Mouse (Mus musculus) gastrocnemius, postnatal 14 days (tissue): ENCODE measurements around the gene Tyw3. TPM values are rescaled to one million over a fixed set of nuclear protein-coding genes. Genes with fewer than 3 reads are reported as not detected.

ENCODE experiments used
- DNase-seq: peaks from one replicate; pipeline ENCODE4 v3.0.0; 2021; ENCODE audit warnings: mixed read lengths
- intact Hi-C: fragments of 180-260 bp; cut with DNase I; formaldehyde crosslinking; loops from one replicate; pipeline ENCODE4 v1.15.1; 2025; ENCODE audit warnings: low total_unique reads
- total RNA-seq, 2 experiments: library from RNA; stranded (reverse); gene quantifications; 2 replicates each; pipeline ENCODE4 v1.2.3; 2021

Tyw3 gene
- total RNA-seq, 2 experiments from 2014 or later: 1.4 to 2.5 TPM

DNA sequence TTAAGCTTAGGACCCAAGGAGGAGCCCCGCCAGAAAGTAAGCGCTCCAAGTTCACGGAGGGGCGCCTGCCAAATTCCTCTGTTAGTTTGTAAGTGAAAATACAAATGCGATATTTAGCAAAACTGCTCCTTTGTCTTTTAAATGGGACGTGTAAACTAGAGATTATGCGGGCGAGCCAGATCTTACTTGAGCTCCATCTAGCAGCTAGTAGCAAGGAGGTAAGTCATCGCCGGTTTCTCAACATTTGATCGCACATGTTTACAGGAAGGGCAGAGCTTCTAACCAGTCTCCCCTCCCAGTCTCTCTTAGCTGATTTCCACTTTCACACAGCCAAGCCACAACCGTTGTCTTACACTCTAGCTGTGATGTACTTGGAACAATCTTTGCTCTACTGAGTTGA, 26.1 kb downstream of the Tyw3 start:
- intact Hi-C loops: loop anchor here (1.0 kb wide), 1 partner anchor 300 kb away; no protein-coding TSS in a partner anchor
- peak; percentile 34 for DNase-seq

GRCm38 (mm10) chr3:154570029-154570575, 26.8 kb downstream of the Tyw3 start:
- intact Hi-C loops: no loop called here
- no peak for DNase-seq

DNA sequence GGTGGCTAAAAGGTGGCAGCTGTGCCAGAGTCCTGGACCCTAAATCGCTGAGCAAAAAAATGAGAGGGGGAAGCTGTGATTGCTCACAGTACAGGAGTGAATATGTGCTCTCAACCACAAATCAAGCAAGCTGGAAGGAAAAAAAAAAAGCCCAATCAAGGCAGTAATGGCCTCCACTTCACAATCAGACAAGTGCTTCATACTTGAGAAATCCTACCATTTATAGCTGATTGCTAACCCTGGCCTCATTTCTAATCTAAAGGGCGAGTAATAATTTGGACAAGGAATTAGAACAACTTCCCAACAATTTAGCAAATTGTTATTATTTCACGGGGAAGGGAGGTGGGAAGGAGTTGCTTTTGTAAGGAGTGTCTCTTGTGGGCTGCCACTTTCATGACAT, 31.5 kb downstream of the Tyw3 start:
- intact Hi-C loops: no loop called here
- no peak for DNase-seq

GRCm38 (mm10) chr3:154562192-154562591, 34.7 kb downstream of the Tyw3 start:
- DNase-seq: no peak
- intact Hi-C loops: no loop called here

GRCm38 (mm10) chr3:154551035-154551411, 45.9 kb downstream of the Tyw3 start:
- intact Hi-C loops: no loop called here
- DNase-seq: no peak

GRCm38 (mm10) chr3:154550326-154551034, 46.4 kb downstream of the Tyw3 start:
- no peak for DNase-seq
- intact Hi-C loops: no loop called here

GRCm38 (mm10) chr3:154548868-154549301, 48.0 kb downstream of the Tyw3 start:
- no peak for DNase-seq
- intact Hi-C loops: no loop called here

DNA sequence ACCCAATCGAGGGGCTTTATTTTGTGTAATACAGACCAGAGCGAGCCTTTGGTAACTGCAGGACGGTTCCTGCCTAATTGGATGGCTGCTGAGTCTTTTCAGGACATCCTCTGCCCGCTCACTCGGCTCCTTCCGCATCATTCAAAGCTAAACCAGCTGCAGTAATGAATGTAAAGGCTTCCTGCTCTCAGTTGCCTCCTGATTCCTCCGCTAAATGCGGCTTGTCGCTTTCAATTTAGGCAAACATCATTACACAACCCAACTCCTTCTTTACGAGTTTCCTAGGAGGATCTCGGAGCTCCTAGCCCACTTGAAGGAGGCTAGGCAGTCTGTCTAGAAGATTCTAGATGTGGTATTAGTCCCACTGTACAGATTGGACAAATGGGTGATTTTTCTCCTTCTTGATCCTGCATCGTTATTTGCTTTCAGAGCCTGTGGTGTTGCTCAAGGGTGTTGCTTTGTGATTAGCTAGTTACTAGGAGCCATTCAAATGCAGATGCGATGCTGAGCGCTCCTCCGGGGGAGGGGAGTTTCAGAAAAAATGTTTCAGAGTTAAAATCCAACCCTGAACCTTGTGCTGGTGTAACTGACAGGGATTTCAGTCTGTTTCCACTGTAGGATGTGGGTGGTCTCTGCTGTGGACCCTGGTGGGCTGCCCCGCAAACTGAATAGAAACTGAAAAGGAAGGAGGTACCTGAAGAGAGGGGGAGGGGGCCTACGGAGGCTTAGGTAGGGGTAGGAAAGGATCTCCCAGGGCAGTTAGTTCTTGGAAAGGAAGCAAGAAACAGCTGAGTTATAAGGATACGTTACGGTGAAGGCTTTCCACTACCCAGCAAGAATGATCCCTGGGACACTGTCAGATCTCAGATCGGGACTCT, 49.1 kb downstream of the Tyw3 start:
- no peak for DNase-seq
- intact Hi-C loops: no loop called here

DNA sequence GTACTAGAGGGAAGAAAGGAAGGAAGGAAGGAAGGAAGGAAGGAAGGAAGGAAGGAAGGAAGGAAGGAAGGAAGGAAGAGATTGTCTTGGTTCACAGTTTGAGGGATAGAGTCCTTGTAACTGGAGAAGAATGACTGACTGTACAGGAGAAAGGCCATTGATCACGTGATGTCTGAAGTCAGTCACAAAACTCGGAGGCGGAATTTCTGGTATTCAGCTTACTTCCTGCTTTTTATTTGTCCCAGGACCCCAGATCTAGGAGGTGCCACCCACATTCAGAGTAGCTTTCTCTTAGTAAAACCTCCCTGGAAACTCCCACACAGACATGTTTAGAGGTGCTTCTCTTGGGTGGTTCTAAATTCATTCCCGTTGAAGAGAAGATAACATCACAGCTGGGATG, 50.7 kb downstream of the Tyw3 start:
- DNase-seq: no peak
- intact Hi-C loops: no loop called here

DNA sequence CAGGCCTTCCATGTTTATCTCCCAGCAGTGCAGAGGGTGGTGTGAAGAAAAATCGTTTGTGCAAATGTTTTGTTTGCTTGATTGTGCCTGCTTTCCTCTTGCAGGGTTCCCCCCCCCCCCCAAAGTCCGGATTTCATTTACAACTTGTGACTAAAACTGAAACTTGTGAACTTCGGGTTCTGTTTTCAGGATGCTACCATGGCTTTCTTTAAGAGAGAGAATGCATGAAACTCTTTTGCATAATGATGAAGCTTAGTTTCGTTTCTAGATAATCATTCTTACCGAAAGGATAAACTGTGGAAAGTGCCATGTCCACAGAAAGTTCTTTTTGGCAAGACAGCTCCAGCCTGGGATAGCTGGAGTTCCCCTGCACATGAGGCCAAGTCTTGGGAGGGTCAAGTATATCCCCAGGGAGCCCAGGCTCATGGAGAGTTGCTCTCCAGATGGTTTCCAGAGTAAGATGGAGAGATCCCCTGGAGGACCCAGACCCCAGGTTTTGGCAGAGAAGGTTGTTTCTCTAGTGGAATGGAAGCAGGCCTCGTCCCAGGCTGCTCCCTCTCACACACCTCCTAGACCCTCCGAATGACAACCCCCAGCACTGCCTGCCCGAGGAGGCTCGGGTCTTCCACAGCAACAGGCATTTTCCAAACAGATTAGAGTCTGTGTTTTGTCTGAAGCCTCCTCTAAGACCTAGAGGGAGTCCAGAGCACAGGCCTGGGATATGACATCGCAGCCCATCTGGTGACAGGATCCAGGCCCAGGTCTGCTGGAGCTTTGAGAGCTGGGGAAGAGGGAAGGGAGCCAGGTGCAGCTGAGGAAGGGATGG, 56.6 kb downstream of the Tyw3 start:
- DNase-seq: peak; percentile 16
- intact Hi-C loops: no loop called here

GRCm38 (mm10) chr3:154536134-154536533, 60.8 kb downstream of the Tyw3 start:
- intact Hi-C loops: no loop called here
- no peak for DNase-seq

DNA sequence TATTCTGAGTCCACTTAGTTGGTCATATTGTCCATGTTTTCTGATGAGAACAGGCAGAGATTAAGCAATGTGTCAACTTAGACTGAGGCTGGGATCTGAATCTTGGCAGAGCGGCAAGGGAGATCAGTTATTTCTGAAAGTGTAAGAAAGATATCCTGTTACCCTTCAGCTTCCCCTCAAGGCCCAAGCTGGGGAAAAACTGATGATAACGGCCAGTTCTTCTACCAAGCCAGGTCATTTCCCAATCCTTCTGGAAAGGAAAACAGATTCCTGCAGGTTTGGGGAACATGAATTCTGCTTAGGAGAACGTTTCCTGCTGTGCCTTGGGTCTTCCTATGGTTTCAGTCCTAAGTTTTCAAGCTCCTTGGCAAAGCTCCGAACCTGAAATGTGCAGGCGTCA, 63.7 kb downstream of the Tyw3 start:
- intact Hi-C loops: no loop called here
- no peak for DNase-seq

DNA sequence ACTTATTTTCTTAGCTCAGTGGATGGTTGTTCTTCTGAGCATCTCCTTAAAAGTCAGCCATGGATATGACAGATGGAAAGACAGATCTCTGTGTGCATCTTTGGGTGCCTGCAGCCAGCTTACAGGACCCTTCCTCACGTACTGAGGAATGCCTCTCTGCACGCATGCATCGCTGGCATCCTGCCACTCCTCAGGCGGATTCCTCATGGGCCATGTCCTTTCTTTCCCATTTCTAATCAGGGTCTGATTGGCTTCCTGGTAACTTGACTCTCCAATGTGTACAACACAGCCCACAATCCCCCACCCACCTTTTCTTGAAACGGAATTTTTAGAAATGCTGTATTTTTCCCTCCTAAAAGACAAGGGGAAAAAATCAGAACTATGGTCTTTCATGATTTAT, 67.9 kb downstream of the Tyw3 start:
- intact Hi-C loops: no loop called here
- no peak for DNase-seq

- no peak for DNase-seq
Measured at GRCm38 (mm10) chr3:154526610-154527009, 70.3 kb downstream of the Tyw3 start.

More at GRCm38 (mm10) chr3:154526610-154527009, 70.3 kb downstream of the Tyw3 start:
- intact Hi-C loops: no loop called here

Other genes starting within 250 kb of the Tyw3 start
- gene Cryz, start 393 bp downstream of the Tyw3 start, total RNA-seq: 1 to 10 TPM; 7.0 to 7.6 TPM
- gene Erich3, start 66.8 kb upstream of the Tyw3 start, total RNA-seq: under 1 TPM; 0.04 TPM